Mouse (Mus musculus) ES-E14 (cell line): Measurements from ENCODE around the gene 6430550D23Rik. TPM values are rescaled to one million over a fixed set of nuclear protein-coding genes. Genes with fewer than 3 reads are reported as not detected.

Experiments
- DNase-seq: peaks from one replicate; pipeline ENCODE4 v3.0.0-alpha.2; 2013; ENCODE audit warnings: low read depth, low spot score
- H3K27ac ChIP-seq: 2 replicates; pipeline ENCODE4 v1.5.1; 2012; ENCODE audit warnings: low read depth, mild to moderate bottlenecking, low read length, moderate library complexity, mixed read lengths; ENCODE audit not compliant: poor library complexity, insufficient read depth, severe bottlenecking
- H3K36me3 ChIP-seq: 2 replicates; pipeline ENCODE4 v1.6.1; 2012; ENCODE audit warnings: mild to moderate bottlenecking, low read length, moderate library complexity, mixed read lengths; ENCODE audit not compliant: control insufficient read depth, poor library complexity, insufficient read depth, severe bottlenecking
- H3K4me1 ChIP-seq, 2 experiments: fragments of 150-350 bp in 1 of 2; sonication (generic) in 1 of 2; 2 replicates each; pipeline ENCODE4 v1.6.1; 2012; ENCODE audit warnings: low read length in 2 of 2, mild to moderate bottlenecking in 1 of 2, mixed read lengths in 1 of 2; ENCODE audit not compliant: control insufficient read depth in 2 of 2, insufficient read depth in 2 of 2, poor library complexity in 1 of 2
- H3K4me3 ChIP-seq, 2 experiments: fragments of 150-350 bp in 1 of 2; sonication (generic) in 1 of 2; 2 replicates each; pipeline ENCODE4 v1.5.1; 2012; ENCODE audit warnings: low read length in 2 of 2, low read depth in 1 of 2, mild to moderate bottlenecking in 1 of 2, mixed read lengths in 1 of 2; ENCODE audit not compliant: insufficient read depth in 1 of 2, poor library complexity in 1 of 2, severe bottlenecking in 1 of 2
- H3K9ac ChIP-seq: 2 replicates; pipeline ENCODE4 v1.6.1; 2012; ENCODE audit warnings: low read depth, mild to moderate bottlenecking, low read length, mixed read lengths; ENCODE audit not compliant: poor library complexity, insufficient read depth, severe bottlenecking
- H3K9me3 ChIP-seq: fragments of 150-350 bp; sonication (generic); 2 replicates; pipeline ENCODE4 v1.6.1; 2012; ENCODE audit warnings: low read depth, mild to moderate bottlenecking, low read length; ENCODE audit not compliant: control insufficient read depth, insufficient read depth
- CHD2 ChIP-seq: IDR thresholded peaks from 2 replicates; pipeline ENCODE4 v1.6.1; 2014; ENCODE audit warnings: mild to moderate bottlenecking, low read depth, low read length, inconsistent platforms
- HCFC1 ChIP-seq: IDR thresholded peaks from 2 replicates; pipeline ENCODE4 v1.6.1; 2012; ENCODE audit warnings: low read length, inconsistent platforms, borderline replicate concordance; ENCODE audit not compliant: insufficient read depth
- MAFK ChIP-seq: IDR thresholded peaks from 2 replicates; pipeline ENCODE4 v1.6.1; 2014; ENCODE audit warnings: mild to moderate bottlenecking, low read depth, low read length, inconsistent platforms; ENCODE audit not compliant: insufficient read depth
- ZC3H11A ChIP-seq: IDR thresholded peaks from 2 replicates; pipeline ENCODE4 v1.6.1; 2012; ENCODE audit warnings: low read depth, mild to moderate bottlenecking, inconsistent platforms, low read length, borderline replicate concordance
- ZNF384 ChIP-seq: IDR thresholded peaks from 2 replicates; pipeline ENCODE4 v1.6.1; 2012; ENCODE audit warnings: low read depth, low read length, inconsistent platforms
- in situ Hi-C, 2 experiments: fragments of 600-800 bp; cut with MboI; formaldehyde crosslinking; loops; one replicate each; pipeline ENCODE4 v1.15.1; 2025; ENCODE audit warnings: low sequenced_read_pairs in 2 of 2, inconsistent platforms in 1 of 2; ENCODE audit not compliant: unreplicated experiment in 2 of 2
- total RNA-seq: library from RNA; depleted of rRNA; stranded (reverse); fragments of 300-350 nt; gene quantifications from 2 replicates; pipeline ENCODE4 v1.2.3, GENCODE M21; 2012

6430550D23Rik gene
- total RNA-seq, 1 experiment = 0.98 TPM

DNA sequence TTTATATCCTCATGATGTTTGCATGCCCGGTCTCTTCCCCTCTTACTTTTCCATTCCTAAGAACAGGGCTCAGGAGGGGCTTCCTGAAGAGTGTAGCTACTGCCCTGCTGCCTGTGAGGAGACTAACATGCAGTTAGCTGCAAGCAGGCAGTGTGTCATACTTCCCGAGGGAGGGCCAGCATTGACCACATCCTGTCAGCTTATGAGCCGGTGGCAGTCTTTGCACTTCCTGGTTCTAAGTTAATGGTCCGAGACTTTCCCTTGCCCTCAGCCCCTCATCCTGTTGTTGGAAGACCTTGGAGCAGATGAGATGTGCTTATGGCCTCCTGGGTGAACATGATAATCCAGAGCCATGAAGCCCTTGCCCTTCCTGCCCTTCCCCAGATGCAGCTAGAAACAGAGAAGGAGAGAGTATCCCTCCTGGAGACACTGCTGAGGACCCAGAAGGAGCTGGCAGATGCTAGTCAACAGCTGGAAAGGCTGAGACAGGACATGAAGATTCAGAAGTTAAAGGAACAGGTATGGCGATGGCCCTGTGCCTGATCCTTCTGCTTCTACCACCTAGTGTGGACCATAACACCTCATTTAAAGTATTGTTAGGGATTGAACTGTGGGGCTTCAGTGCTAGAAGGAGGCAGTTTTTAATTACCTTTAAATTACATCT is 28.3 kb downstream of the 6430550D23Rik start:
- no peak overlapping the region for H3K9ac ChIP-seq
- no peak overlapping the region for H3K27ac ChIP-seq
- H3K9me3 ChIP-seq = no peaks in the 10 kb centered on the region
- H3K36me3 ChIP-seq = peaks cover 42% of the 10 kb centered on the region
- H3K4me3 ChIP-seq = no peak overlapping the region
- in situ Hi-C loops = no loop called here
- TF ChIP-seq HCFC1 = no peak
- no peaks in the 10 kb centered on the region for H3K4me1 ChIP-seq
- DNase-seq = no peak

- Histone ChIP-seq H3K4me3 (no peak overlapping the region), H3K9me3 (no peaks in the 10 kb centered on the region), H3K4me1 (no peaks in the 10 kb centered on the region), H3K27ac (no peak overlapping the region), H3K36me3 (peaks cover 34% of the 10 kb centered on the region), H3K9ac (no peak overlapping the region)
- in situ Hi-C loops = no loop called here
- peak; percentile 22 for DNase-seq
- TF ChIP-seq ZNF384 (no peak), HCFC1 (no peak), ZC3H11A (no peak), MAFK (no peak), CHD2 (no peak)
Measured at GRCm38 (mm10) chr2:155974087-155974731, 33.6 kb downstream of the 6430550D23Rik start.

- DNase-seq = no peak
- no peaks in the 10 kb centered on the region for H3K9me3 ChIP-seq
- H3K36me3 ChIP-seq = peaks cover 36% of the 10 kb centered on the region
- H3K27ac ChIP-seq = no peak overlapping the region
- H3K4me1 ChIP-seq = no peaks in the 10 kb centered on the region
- H3K4me3 ChIP-seq = no peak overlapping the region
- no peak for TF ChIP-seq ZNF384
- no peak overlapping the region for H3K9ac ChIP-seq
- in situ Hi-C loops = no loop called here
Measured at GRCm38 (mm10) chr2:155973348-155973747, 34.4 kb downstream of the 6430550D23Rik start.

GRCm38 (mm10) chr2:155962991-155963390 is 44.8 kb downstream of the 6430550D23Rik start:
- no peak for DNase-seq
- in situ Hi-C loops = no loop called here
- no peaks in the 10 kb centered on the region for H3K9me3 ChIP-seq
- TF ChIP-seq MAFK = no peak
- TF ChIP-seq ZC3H11A = no peak
- TF ChIP-seq ZNF384 = no peak
- no peak for TF ChIP-seq CHD2
- no peak for TF ChIP-seq HCFC1
- no peaks in the 10 kb centered on the region; a peak in 1 of 4 replicates for H3K4me1 ChIP-seq
- peaks cover 24% of the 10 kb centered on the region; the same call in 1 of the 2 replicates for H3K36me3 ChIP-seq
- no peak overlapping the region for H3K4me3 ChIP-seq
- no peak overlapping the region for H3K9ac ChIP-seq
- no peak overlapping the region for H3K27ac ChIP-seq

GRCm38 (mm10) chr2:155961862-155962261 is 45.9 kb downstream of the 6430550D23Rik start:
- TF ChIP-seq ZNF384 = no peak
- no peak for TF ChIP-seq MAFK
- TF ChIP-seq HCFC1 = no peak
- no peak for TF ChIP-seq ZC3H11A
- no peak for TF ChIP-seq CHD2
- DNase-seq = no peak
- Histone ChIP-seq H3K27ac (no peak overlapping the region), H3K9ac (no peak overlapping the region), H3K4me1 (peaks cover 0 to 2% of the 10 kb centered on the region in 2 experiments; a peak in 2 of 4 replicates), H3K36me3 (peaks cover 18% of the 10 kb centered on the region; the same call in 1 of the 2 replicates), H3K9me3 (no peaks in the 10 kb centered on the region), H3K4me3 (no peak overlapping the region)
- in situ Hi-C loops = no loop called here
